Mouse (Mus musculus) CD4-positive, CD25-positive, alpha-beta regulatory T cell, adult 4 months (primary cell): Measurements from ENCODE around the gene Kcnc3. TPM values are rescaled to one million over a fixed set of nuclear protein-coding genes. Genes with fewer than 3 reads are reported as not detected.

ENCODE experiments used
- ATAC-seq: one replicate; pipeline ENCODE4 v1.8.0; 2017
- polyA plus RNA-seq, 2 experiments: library from polyadenylated mRNA; unstranded; fragments of 100-300 nt; shearing (Covaris generic); gene quantifications; one replicate each; pipeline ENCODE4 v1.2.1; 2017

The Kcnc3 gene
- polyA plus RNA-seq, 2 experiments from 2014 or later, result 0.42 TPM; not detected in 1

DNA sequence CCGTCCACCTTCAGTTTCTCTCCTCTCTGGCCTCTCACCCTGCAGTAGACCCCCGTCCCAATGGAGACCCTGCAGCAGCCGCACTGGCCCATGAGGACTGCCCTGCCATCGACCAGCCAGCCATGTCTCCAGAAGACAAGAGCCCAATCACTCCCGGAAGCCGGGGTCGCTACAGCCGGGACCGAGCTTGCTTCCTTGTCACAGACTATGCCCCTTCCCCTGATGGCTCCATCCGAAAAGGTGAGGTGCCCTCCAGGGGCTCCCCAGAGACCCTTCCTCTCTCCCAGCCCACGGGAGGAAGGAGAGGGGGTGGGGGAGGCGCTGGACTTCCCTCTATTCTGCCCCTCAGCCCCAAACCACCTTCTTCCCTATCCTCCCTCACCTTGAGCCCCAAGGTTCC lies 7.9 kb downstream of the Kcnc3 start:
- no peak for ATAC-seq

DNA sequence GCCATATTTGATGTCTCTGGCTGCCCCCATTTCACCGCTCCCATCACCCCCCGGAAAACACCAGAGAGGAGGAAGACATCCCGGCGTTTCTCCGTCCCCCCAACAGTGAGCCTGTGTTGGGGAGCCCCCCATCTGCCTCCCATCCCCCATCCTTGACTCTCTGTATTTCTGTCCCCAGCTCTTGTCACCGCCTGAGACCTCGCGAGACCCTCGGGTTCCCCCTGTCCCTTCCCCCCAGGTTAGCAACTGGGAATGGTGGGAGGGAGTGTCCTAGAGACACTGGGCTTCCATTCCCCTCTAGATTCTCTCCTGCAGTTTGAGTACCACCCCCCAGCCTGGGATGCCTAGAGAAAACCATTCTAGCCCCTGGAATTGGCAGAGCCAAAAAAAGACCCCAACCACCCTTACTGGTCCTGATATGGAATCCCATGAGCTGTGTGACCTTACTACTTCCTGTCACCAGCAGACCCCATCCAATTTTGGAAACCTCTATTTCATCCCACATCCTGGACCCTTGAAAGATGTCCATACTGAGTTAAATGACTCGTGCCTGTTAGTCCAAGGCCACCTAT lies 10.3 kb downstream of the Kcnc3 start:
- no peak for ATAC-seq

DNA sequence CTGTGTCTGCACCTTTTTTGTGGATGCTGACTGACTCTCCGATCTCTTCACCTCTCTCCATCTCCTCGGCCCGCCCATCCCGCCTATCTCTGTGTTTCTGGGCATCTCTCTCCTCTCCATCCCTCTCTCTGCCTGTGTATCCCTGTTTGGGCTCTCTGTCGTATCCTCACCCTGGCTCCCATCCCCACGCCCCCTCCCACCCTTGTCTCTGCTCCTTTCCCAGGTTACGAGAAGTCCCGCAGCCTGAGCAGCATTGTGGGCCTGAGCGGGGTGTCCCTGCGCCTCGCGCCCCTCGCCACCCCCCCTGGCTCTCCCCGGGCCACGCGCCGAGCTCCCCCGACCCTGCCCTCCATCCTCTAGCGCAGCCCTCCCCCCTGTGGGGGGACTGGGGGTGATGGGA lies 11.2 kb downstream of the Kcnc3 start:
- ATAC-seq, result no peak

DNA sequence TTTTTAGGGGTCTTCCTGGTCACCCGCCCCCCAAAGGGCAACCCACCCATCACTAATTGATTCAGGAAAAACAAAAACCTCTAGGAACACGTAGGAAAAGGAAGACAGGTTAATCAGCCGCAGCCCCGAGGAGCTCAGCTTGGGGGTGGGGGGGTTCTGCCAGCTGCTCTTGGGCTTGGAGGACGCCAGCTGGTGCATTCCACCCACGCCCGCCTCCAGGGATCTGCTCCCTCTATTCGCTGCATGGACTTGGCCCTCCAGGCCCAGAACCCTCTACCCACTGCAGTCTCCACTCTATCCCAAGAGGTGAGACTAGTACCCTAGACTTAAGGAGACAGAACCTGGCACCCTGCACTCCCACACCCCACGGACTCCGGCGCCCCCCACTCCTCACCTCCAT lies 12.0 kb downstream of the Kcnc3 start:
- ATAC-seq, result no peak

DNA sequence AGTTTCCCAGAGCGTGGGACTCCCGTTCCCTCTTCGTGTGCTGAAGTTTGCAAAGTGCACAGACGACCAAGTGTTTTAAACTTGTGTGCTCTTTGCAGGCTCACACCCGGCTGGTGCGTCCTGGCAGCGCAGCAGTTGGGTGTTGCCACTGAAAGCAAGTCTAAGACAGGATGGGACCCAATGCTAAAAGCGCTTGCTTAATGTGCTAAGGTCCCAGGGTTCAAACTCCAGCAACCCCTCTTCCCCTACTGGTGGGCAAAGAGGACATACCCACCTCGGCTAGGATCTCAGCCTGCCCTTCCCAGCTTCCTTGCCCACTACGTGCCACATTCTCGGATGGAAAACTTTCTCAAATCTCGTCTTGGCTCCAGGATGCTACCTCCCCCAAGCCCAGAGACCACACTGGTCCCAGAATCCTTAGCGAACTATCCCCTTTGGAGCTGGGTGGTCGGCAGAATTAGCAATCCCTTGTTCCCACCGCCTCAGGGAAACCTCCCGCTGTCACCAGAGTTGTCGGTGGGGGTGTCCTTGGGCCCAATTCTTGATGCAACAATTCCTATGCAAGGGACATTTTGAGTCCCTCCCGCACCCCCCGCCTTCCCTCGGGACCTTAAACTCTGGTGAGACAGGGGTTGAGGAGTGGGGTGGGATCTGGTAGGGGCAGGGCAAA lies 12.9 kb downstream of the Kcnc3 start:
- no peak for ATAC-seq

DNA sequence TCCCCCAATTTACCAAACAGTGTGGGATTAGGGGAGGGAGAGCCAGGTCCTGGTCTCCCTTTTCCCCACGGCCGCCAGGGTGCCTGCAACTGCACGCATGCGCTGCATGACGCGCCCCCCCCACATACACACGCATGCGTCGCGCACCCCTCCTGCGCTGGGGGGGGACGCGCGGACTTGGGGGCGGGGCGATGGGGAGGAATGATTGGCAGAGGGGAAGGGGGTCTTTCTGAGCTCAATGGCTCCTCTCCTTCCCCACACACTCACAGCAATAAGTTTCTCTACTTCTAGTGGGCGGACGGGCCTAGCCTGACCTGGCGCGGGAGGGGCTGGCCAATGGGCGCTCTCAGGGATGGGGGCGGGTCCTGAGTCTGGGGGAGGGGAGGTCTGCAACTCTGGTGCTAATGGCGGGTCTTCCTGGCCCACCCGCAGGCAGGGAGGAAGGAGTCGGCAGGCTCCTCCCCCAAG lies 13.7 kb downstream of the Kcnc3 start:
- ATAC-seq, result no peak

DNA sequence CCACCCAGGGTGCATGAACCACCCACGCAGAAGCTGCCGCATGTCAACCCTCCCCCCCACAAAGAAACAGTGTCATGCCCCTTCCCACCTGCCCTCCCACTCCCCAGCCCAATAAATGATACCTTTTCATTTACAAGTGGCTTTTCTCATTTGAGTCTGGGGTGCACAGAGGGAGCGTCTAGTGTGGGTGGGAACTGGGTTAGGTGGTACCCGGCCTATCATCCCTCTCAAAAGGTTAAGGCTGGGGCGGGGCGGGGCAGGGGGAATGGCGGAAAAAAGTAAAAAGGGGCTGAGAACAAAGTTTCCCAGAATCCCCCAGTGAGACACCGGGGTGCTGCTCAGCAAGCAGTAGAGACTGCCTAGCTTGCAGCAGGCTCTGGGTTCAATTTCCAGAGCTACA lies 14.2 kb downstream of the Kcnc3 start:
- ATAC-seq, result no peak

DNA sequence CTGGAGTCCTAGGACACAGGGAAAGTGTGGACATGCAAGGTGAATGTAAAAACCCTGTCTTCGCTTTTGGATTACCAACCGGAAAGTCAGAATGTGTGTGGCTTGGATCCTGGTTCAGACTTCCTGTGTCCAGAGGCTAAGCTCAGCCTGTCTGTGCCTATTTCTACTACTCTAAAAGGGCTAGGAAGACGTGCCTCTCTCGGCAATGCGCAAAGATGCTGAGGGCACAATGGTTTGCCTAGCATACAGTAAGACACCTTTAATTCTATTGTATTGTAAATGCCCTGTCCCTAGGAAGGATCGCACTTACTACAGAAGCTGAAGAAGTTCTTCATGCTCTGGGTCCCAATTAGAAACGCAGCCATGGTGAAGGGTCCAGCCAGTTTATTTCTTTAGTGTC lies 15.0 kb downstream of the Kcnc3 start:
- ATAC-seq, result no peak

DNA sequence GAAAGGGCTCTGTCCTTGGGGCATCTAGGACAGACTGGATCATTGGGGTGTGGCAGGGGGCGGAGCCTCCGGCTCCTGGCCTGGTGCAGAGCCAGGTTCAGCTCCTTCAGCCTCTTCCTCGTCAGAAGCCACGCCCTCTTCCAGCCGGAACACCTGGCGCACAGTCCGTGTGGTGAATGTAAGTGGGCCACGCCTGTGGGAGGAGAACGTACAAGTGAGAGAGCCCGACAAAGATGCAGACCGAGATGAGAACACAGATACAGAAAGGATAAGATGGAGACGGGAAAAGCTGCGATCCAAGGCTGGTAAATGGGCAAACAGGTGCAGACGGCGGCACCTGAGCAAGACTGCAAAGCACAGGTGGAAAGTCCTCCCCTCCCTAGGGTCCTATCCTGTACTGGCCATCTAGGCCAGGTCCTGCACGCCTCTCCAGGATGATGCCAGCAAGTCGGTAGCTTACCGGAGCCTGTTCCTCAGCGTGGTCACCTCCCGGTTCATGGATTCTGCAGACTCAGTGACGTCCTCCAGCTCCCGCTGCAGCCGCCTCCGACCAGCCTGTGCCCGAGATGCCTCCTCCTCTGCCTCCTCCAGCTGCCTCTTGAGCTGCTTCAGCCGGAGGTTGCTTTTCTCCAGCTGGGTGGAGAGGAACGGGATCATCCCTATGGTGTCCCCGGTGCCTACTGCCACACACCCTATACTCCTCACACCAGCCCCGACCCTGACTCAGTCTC lies 15.9 kb downstream of the Kcnc3 start:
- no peak for ATAC-seq

DNA sequence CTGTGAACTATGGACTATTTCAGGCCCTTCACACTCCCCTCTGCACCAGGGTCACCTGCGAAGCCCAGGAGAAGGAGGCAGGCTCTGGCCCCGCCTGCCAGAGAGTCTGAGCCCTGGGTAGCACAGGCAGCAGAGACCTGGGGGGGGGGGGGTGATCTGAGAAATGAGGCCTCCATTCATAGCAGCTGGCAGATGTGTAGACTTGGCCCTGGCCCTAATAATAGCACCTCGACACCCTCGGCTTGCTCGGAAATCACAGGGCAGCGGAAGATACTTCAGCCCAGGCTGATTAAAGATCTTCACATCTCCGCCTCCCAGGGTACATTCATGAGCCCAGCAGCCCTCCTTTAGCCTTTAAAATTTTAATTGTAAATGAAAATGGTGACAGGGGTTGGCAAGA lies 21.7 kb downstream of the Kcnc3 start:
- no peak for ATAC-seq

DNA sequence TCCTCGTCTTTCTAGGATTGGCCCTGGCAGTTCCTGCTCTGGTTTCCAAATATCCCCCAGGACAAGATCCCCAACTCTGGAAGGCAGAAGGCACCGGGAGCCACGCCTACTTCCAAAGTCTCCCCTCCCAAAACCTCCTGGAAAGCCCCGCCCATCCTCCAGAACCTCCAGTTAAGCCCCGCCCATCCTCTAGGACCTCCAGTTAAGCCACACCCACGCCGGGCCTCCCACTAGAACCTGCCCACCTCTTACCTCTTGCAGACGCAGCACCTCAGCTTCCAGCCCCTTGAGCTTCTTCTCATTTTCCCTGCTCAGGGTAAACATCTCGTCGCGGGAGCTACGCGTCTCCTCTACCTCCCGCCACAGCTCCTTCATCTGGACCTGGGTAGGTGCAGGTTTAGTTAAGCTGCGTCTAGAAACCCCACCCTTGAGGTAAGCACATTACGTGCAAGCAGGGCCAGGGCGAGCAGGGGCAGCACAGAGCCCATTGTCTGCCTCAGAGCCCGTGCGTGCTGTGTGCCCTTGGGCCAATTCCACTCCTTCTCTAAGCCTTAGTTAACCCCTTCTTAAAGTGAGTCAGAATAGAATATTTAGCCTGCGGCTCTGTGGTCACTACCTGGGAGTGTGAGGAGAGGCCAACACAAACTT lies 23.7 kb downstream of the Kcnc3 start:
- no peak for ATAC-seq

DNA sequence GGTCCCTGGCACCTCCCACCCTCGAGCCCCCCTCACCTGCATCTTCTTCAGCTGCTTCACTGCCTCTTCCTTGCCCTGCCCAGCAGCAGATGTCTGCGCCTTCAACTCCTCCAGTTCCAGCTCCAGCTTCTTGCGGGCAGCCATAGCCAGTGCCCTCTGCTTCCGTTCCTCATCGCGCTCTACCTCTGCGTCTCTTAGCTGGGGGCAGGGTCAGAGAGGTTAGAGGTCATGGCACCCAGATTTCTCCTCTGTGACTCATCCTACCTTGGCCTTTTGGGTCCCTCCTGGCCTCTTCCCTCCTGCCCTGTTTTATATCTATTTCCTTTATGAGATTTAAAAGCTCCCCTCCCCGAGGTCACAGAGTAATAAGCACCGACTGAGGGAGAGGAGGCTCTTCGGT lies 24.8 kb downstream of the Kcnc3 start:
- ATAC-seq, result no peak

DNA sequence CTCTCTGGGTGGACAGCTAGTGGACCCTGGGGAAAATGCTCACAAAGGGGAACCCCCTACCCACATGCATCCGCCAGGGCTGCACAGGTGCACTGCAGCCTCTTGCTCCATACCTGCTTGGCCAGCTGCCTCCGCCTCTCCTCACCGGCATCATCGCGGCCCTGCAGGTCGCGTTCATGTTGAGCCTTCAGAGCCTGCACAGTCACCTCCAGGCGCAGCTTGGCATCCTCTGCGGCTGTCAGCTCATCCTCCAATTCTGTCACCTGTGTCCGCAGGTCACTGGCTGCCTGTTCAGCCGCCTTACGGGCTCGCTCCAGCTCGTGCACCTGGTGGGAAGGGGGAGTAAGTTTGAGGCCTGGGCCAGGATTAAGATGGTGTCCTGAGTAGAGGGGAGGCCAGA lies 25.5 kb downstream of the Kcnc3 start:
- no peak for ATAC-seq

DNA sequence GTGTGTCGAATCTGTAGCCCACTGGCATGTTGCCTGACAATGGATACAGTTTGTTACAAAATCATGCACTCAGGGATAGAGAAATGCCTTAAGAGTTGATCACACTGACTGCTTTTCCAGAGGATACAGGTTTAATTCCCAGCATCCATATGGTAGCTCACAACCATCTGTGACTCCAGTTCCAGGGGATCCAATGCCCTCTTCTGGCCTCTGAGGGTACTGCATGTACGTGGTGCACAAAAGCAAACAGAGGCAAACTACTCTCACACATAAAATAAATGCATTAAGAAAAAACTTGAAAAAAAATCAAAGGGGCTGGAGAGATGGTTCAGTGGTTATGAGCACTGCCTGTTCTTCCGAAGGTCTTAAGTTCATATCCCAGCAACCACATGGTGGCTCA lies 26.6 kb downstream of the Kcnc3 start:
- no peak for ATAC-seq

DNA sequence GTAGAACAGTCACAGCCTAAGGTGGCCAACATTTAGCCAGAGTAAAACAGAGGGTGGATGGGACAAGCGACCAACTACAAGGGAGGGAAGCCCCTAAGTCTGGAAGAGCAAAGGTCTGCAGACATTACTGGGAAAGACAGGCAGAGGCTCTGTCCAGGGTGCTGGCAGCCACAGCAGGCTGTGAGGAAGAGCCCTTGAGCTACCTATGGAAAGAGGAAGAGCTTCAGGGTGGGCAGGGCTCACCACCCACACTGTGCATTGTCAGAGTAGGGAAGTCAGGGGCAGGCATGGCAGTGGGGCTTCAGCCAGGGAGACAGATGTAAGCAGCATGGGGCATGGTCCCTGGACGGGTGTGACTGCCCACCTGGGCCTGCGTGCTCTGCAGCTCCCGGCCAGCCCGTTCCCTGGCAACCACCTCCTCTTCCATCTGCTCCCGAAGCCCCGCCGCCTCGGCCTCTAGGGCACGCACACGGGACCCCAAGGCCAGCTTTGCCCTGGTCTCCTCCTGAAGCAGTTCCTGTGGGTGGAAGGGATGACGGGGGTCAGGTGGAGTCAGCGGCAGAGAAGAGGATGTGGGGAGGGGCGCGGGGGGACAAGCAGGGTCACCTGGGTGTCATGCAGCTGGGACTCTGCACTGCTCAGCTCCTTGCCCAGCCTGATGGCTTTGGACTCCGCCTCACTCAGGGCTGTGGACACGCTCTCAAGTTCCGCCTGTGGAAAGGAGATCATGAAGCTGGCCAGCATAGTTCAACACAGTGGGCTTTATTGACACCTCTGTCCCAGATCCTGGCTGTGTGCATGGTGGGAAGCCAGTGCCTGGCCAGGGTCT lies 33.5 kb downstream of the Kcnc3 start:
- ATAC-seq, result no peak

DNA sequence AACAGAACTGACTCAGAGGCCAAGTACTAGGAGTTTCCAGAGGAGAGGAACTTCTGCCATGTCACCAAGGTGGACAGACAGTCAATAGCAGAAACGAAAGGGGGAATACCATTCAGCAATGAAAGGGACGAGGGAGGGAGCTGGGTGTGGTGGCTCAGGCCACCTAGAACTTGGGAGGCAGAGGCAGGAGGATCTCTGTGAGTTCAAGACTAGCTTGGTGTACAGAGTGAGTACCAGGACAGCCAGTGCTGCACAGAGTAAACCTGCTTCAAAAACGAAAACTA lies 34.0 kb downstream of the Kcnc3 start:
- no peak for ATAC-seq

DNA sequence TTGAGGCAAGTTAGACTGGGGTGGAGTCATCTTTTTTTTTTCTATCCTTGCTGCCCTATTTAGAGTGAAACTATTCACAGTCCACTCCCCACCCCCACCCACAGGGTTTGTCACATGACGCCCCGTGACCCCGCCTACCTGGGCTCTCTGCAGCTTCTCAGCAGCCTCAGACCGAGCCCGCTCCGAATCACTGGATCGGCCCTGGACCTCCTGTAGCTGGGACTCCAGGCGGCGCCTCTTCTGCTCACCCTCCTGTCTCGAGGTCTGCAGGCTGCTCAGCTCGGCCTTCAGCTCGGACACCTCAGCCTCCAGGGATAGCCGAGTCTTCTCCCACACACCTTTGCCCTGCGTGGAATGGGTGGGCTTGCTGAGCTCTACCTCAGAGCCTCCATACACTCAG lies 34.4 kb downstream of the Kcnc3 start:
- no peak for ATAC-seq

DNA sequence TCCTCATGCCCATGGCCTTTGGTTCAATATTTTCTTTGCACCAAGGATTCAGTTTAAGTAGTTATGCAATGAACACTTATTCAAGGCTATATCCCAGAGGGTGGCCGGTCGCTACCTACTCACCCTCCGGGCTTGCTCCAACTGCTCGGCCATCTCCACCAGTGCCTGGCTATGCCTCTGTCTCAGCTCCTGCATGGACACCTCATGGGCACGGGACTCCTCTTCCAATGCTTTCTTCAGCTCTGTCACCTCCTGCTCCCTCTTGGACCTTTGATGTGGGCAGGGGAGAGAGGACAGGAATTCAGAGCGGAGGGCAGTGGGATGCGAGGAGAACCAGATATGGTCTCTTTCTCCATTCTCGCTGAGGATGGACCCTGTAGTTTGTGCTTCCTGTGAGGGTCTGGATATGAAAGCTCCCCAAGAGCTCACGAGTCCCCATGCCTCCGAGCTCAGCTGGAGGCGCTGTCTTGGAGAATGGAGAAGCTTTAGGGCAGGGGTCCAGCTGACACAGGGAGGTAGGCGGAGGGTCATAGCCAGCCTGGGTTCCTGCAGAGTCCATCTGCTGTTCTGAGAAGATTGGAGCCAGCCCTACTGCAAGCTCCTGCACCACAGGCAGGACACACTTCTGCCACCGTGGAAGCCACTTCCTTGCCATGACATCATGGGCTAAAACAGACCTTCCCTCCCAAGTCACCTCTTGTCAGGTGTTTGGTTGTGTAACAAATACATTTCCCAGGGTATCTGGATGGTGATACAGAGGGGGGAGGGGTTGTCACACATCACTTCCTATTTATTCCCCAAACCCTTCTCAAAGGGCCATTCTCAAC lies 35.0 kb downstream of the Kcnc3 start:
- ATAC-seq, result no peak

DNA sequence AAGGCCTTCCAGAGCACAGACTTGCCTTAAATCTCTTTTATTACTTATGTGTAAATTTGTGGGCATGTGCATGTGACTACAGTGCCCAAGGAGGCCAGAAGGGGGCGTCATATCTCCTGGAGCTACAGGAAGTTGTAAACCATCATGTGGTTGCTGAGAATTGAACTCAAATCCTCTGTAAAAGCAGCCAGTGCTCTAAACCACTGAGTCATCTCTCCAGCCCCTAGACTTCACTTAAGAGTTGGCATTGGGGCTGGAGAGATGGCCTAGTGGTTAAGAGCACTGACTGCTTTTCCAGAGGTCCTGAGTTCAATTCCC lies 35.6 kb downstream of the Kcnc3 start:
- no peak for ATAC-seq

DNA sequence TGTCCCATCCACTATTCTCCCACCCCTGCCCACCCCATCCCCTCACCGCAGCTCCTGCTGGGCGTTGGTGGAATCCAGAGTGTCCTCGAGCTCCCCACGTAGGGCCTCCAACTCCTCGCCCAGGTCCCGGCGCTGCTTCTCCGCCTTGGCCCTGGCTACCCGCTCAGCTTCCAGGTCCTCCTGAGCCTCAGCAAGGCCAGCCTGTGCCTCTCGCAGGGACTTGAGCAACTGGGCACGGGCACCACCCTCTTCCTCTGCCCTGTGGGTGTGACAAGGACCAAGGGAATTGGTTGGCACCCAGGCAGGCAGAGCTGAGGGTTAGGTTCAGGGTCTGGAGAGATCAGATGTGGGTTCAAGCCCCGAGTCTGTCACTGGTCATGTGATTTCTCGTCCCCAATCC lies 36.5 kb downstream of the Kcnc3 start:
- no peak for ATAC-seq

DNA sequence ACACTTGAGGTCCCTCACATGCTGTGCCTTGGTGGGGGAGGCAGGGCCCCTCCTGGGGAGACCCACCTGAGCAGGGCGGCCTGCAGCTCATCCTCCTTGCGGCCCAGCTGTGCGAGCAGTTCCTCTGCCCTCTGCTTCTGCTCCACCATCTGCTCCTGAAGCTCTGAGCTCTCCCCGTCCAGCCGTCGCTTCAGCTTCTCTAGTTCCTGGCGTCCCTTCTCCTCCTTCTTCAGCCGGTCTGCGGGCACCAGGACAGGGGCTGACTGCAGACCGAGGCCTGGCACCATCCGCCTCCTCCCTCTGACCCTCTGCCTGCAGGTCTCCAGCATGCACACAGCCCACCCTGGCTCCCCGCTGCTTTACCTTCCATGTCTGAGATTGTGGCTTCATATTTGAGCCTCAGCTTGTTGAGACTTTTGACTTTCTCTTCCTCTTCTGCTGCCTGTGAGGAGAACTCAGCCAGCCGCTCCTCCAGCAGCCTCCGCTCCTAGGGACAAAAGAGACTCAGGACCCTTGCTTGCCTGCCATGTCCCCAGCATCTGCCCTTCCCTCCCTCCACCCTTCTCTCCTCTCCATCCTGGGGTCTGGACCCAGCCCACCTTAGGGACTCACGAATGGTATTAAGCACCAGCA lies 38.1 kb downstream of the Kcnc3 start:
- ATAC-seq, result no peak

DNA sequence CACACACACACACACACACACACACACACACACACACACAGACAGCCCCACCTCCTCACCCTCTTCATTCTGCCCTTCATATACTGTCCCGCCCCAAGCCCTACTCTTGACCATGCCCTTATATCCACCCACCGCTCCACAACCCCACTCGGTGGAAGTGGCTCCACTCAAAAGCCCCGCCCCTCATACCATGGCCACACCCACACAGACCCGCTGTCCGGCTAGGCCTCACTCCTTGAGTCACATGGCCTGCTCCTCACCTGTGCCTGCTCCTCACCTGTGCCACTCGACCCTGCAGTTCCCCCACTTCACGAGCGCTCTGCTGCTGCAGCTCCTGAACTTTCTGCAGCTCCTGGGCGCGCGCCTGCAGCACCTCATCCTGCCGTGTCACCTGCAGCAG lies 40.0 kb downstream of the Kcnc3 start:
- ATAC-seq, result no peak
